Mouse (Mus musculus): ENCODE measurements around the gene Thsd4. TPM values are rescaled to one million over a fixed set of nuclear protein-coding genes. Genes with fewer than 3 reads are reported as not detected.

The Thsd4 gene
- total RNA-seq, 1 experiment: 1.6 TPM

GRCm38 (mm10) chr9:60147401-60147800 is 374.4 kb downstream of the Thsd4 start:
- DNase-seq (ENCODE audit: low read depth, low spot score): peak; percentile 35
- no peak for TF ChIP-seq MAFK (IDR thresholded peaks at IDR 0.05; ENCODE audit: insufficient read depth, low read depth, low read length)
- no peak for TF ChIP-seq CHD2 (IDR thresholded peaks at IDR 0.05; ENCODE audit: low read depth, low read length)
- no peak for TF ChIP-seq HCFC1 (IDR thresholded peaks at IDR 0.05; ENCODE audit: borderline replicate concordance, insufficient read depth, low read length)
- no peak for TF ChIP-seq ZNF384 (IDR thresholded peaks at IDR 0.05; ENCODE audit: low read depth, low read length)
- no peak for TF ChIP-seq ZC3H11A (IDR thresholded peaks at IDR 0.05; ENCODE audit: borderline replicate concordance, low read depth, low read length)
- no peak overlapping the region for H3K9ac ChIP-seq (ENCODE audit: insufficient read depth, low read depth, low read length, poor library complexity, severe bottlenecking)
- no peaks in the 10 kb centered on the region for H3K4me1 ChIP-seq (ENCODE audit: control insufficient read depth in 2 of 2, insufficient read depth in 2 of 2, low read length in 2 of 2, poor library complexity in 1 of 2)
- no peak overlapping the region for H3K4me3 ChIP-seq (ENCODE audit: insufficient read depth in 1 of 2, low read depth in 1 of 2, low read length in 2 of 2, poor library complexity in 1 of 2, severe bottlenecking in 1 of 2)
- in situ Hi-C loops (cut with MboI; ENCODE audit: low sequenced_read_pairs in 2 of 2, unreplicated experiment in 2 of 2): no loop called here
- no peak overlapping the region for H3K27ac ChIP-seq (ENCODE audit: insufficient read depth, low read depth, low read length, poor library complexity, severe bottlenecking)
- no peaks in the 10 kb centered on the region for H3K36me3 ChIP-seq (ENCODE audit: control insufficient read depth, insufficient read depth, low read length, poor library complexity, severe bottlenecking)
- H3K9me3 ChIP-seq (ENCODE audit: control insufficient read depth, insufficient read depth, low read depth, low read length): no peaks in the 10 kb centered on the region

DNA sequence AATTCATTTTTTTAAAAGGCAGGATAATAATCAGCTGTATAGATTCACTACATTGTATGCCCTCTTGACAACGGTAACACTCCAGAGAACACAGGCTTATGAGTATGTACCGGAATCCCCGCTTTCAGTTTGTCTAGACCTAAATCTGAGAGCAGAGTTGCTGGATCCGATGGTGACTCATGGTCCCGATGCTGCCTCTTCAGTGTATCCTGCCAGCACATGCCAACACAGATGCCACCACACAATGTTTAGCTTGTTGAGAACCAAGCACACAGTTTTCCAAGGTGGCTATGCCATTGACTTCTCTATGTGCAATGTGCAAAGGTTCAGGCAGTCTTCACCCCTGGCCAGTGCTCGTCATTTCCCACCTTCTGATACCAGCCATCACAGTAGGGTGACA is 378.0 kb downstream of the Thsd4 start:
- in situ Hi-C loops (cut with MboI; ENCODE audit: low sequenced_read_pairs in 2 of 2, unreplicated experiment in 2 of 2): no loop called here
- H3K27ac ChIP-seq (ENCODE audit: insufficient read depth, low read depth, low read length, poor library complexity, severe bottlenecking): no peak overlapping the region
- no peaks in the 10 kb centered on the region for H3K9me3 ChIP-seq (ENCODE audit: control insufficient read depth, insufficient read depth, low read depth, low read length)
- no peak overlapping the region for H3K4me3 ChIP-seq (ENCODE audit: insufficient read depth in 1 of 2, low read depth in 1 of 2, low read length in 2 of 2, poor library complexity in 1 of 2, severe bottlenecking in 1 of 2)
- no peaks in the 10 kb centered on the region for H3K36me3 ChIP-seq (ENCODE audit: control insufficient read depth, insufficient read depth, low read length, poor library complexity, severe bottlenecking)
- no peak for TF ChIP-seq CHD2 (IDR thresholded peaks at IDR 0.05; ENCODE audit: low read depth, low read length)
- TF ChIP-seq ZNF384 (IDR thresholded peaks at IDR 0.05; ENCODE audit: low read depth, low read length): no peak
- no peak for TF ChIP-seq MAFK (IDR thresholded peaks at IDR 0.05; ENCODE audit: insufficient read depth, low read depth, low read length)
- TF ChIP-seq ZC3H11A (IDR thresholded peaks at IDR 0.05; ENCODE audit: borderline replicate concordance, low read depth, low read length): no peak
- H3K4me1 ChIP-seq (ENCODE audit: control insufficient read depth in 2 of 2, insufficient read depth in 2 of 2, low read length in 2 of 2, poor library complexity in 1 of 2): no peaks in the 10 kb centered on the region
- H3K9ac ChIP-seq (ENCODE audit: insufficient read depth, low read depth, low read length, poor library complexity, severe bottlenecking): no peak overlapping the region
- no peak for DNase-seq (ENCODE audit: low read depth, low spot score)

DNA sequence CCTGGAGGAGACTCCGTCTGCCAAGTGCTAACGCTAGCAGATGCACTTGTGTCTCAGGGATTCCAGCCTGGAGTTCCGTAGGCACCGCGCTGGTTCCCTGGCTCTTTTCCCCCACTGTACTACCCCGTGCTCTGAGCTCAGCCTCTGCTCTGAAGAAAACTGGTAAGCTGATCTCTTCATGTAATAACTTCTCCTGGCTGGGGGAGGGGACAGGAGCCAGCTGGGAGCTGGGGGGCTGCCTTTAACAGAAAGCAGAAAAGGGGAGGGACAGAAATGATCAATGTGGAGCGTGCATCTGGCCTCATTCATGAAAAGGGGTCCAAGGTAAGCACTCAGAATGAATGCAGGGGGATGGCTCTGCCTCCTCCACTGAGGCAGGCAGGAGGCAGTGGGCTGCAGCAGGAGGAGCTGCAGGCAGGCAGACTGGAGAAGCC is 380.7 kb downstream of the Thsd4 start:
- H3K9ac ChIP-seq (ENCODE audit: insufficient read depth, low read depth, low read length, poor library complexity, severe bottlenecking): no peak overlapping the region
- no peaks in the 10 kb centered on the region for H3K4me1 ChIP-seq (ENCODE audit: control insufficient read depth in 2 of 2, insufficient read depth in 2 of 2, low read length in 2 of 2, poor library complexity in 1 of 2)
- H3K4me3 ChIP-seq (ENCODE audit: insufficient read depth in 1 of 2, low read depth in 1 of 2, low read length in 2 of 2, poor library complexity in 1 of 2, severe bottlenecking in 1 of 2): no peak overlapping the region
- H3K9me3 ChIP-seq (ENCODE audit: control insufficient read depth, insufficient read depth, low read depth, low read length): no peaks in the 10 kb centered on the region
- no peak overlapping the region for H3K27ac ChIP-seq (ENCODE audit: insufficient read depth, low read depth, low read length, poor library complexity, severe bottlenecking)
- TF ChIP-seq MAFK (IDR thresholded peaks at IDR 0.05; ENCODE audit: insufficient read depth, low read depth, low read length): no peak
- TF ChIP-seq CHD2 (IDR thresholded peaks at IDR 0.05; ENCODE audit: low read depth, low read length): no peak
- TF ChIP-seq ZC3H11A (IDR thresholded peaks at IDR 0.05; ENCODE audit: borderline replicate concordance, low read depth, low read length): no peak
- TF ChIP-seq ZNF384 (IDR thresholded peaks at IDR 0.05; ENCODE audit: low read depth, low read length): no peak
- TF ChIP-seq HCFC1 (IDR thresholded peaks at IDR 0.05; ENCODE audit: borderline replicate concordance, insufficient read depth, low read length): no peak
- no peak for DNase-seq (ENCODE audit: low read depth, low spot score)
- no peaks in the 10 kb centered on the region for H3K36me3 ChIP-seq (ENCODE audit: control insufficient read depth, insufficient read depth, low read length, poor library complexity, severe bottlenecking)
- in situ Hi-C loops (cut with MboI; ENCODE audit: low sequenced_read_pairs in 2 of 2, unreplicated experiment in 2 of 2): no loop called here

DNA sequence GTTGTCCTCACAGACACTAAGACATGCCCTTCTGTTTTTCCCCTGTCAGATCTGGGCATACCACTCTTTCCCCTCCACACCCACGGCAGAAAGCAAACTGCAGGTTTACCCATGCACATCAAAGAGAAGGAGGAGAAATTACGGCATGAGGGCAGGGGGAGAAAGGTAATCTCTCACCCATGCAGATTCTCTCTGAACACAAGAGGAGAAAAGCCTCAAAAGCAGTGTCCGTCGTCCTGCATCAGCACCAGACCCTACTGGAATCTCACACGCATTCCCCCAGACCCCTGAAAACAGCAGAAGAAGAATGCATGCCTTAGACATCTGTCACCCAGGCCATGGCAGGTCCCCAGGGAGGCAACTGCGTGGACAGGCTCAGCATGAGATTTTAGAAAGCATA is 381.4 kb downstream of the Thsd4 start:
- Histone ChIP-seq H3K4me1 (ENCODE audit: control insufficient read depth in 2 of 2, insufficient read depth in 2 of 2, low read length in 2 of 2, poor library complexity in 1 of 2) (no peaks in the 10 kb centered on the region), H3K36me3 (ENCODE audit: control insufficient read depth, insufficient read depth, low read length, poor library complexity, severe bottlenecking) (no peaks in the 10 kb centered on the region), H3K9ac (ENCODE audit: insufficient read depth, low read depth, low read length, poor library complexity, severe bottlenecking) (no peak overlapping the region), H3K4me3 (ENCODE audit: insufficient read depth in 1 of 2, low read depth in 1 of 2, low read length in 2 of 2, poor library complexity in 1 of 2, severe bottlenecking in 1 of 2) (no peak overlapping the region), H3K9me3 (ENCODE audit: control insufficient read depth, insufficient read depth, low read depth, low read length) (no peaks in the 10 kb centered on the region), H3K27ac (ENCODE audit: insufficient read depth, low read depth, low read length, poor library complexity, severe bottlenecking) (no peak overlapping the region)
- DNase-seq (ENCODE audit: low read depth, low spot score): no peak
- in situ Hi-C loops (cut with MboI; ENCODE audit: low sequenced_read_pairs in 2 of 2, unreplicated experiment in 2 of 2): no loop called here
- TF ChIP-seq ZC3H11A (IDR thresholded peaks at IDR 0.05; ENCODE audit: borderline replicate concordance, low read depth, low read length) (no peak), ZNF384 (IDR thresholded peaks at IDR 0.05; ENCODE audit: low read depth, low read length) (no peak), MAFK (IDR thresholded peaks at IDR 0.05; ENCODE audit: insufficient read depth, low read depth, low read length) (no peak), CHD2 (IDR thresholded peaks at IDR 0.05; ENCODE audit: low read depth, low read length) (no peak), HCFC1 (IDR thresholded peaks at IDR 0.05; ENCODE audit: borderline replicate concordance, insufficient read depth, low read length) (no peak)

GRCm38 (mm10) chr9:60139446-60139845 is 382.4 kb downstream of the Thsd4 start:
- in situ Hi-C loops (cut with MboI; ENCODE audit: low sequenced_read_pairs in 2 of 2, unreplicated experiment in 2 of 2): no loop called here
- Histone ChIP-seq H3K27ac (ENCODE audit: insufficient read depth, low read depth, low read length, poor library complexity, severe bottlenecking) (no peak overlapping the region), H3K4me1 (ENCODE audit: control insufficient read depth in 2 of 2, insufficient read depth in 2 of 2, low read length in 2 of 2, poor library complexity in 1 of 2) (no peaks in the 10 kb centered on the region), H3K36me3 (ENCODE audit: control insufficient read depth, insufficient read depth, low read length, poor library complexity, severe bottlenecking) (no peaks in the 10 kb centered on the region), H3K4me3 (ENCODE audit: insufficient read depth in 1 of 2, low read depth in 1 of 2, low read length in 2 of 2, poor library complexity in 1 of 2, severe bottlenecking in 1 of 2) (0 out of 4 replicates have a peak overlapping the region, but pooled peaks of 1 of the 2 experiments have one; percentile 12), H3K9me3 (ENCODE audit: control insufficient read depth, insufficient read depth, low read depth, low read length) (no peaks in the 10 kb centered on the region), H3K9ac (ENCODE audit: insufficient read depth, low read depth, low read length, poor library complexity, severe bottlenecking) (no peak overlapping the region)
- TF ChIP-seq MAFK (IDR thresholded peaks at IDR 0.05; ENCODE audit: insufficient read depth, low read depth, low read length): no peak
- no peak for TF ChIP-seq ZNF384 (IDR thresholded peaks at IDR 0.05; ENCODE audit: low read depth, low read length)
- no peak for TF ChIP-seq CHD2 (IDR thresholded peaks at IDR 0.05; ENCODE audit: low read depth, low read length)
- TF ChIP-seq HCFC1 (IDR thresholded peaks at IDR 0.05; ENCODE audit: borderline replicate concordance, insufficient read depth, low read length): no peak
- TF ChIP-seq ZC3H11A (IDR thresholded peaks at IDR 0.05; ENCODE audit: borderline replicate concordance, low read depth, low read length): no peak
- no peak for DNase-seq (ENCODE audit: low read depth, low spot score)
